Mouse (Mus musculus): ENCODE results near the gene Polr2h. TPM values are rescaled to one million over a fixed set of nuclear protein-coding genes. Genes with fewer than 3 reads are reported as not detected.

Gene Polr2h
- polyA plus RNA-seq, 1 experiment from 2014 or later, result 88.0 TPM

GRCm38 (mm10) chr16:20676702-20677101, 40.8 kb upstream of the Polr2h start:
- Histone ChIP-seq H3K4me2 (ENCODE audit: low read length) (no peak overlapping the region), H3K27me3 (ENCODE audit: control insufficient read depth, insufficient read depth, low read depth, low read length) (no peaks in the 10 kb centered on the region), H3K4me1 (ENCODE audit: control insufficient read depth, insufficient read depth, low read length) (peaks cover 19% of the 10 kb centered on the region), H3K9me3 (replicated peaks; ENCODE audit: control insufficient read depth, low read length, poor library complexity, severe bottlenecking) (no peaks in the 10 kb centered on the region), H3K27ac (ENCODE audit: low read length) (no peak overlapping the region), H3K4me3 (ENCODE audit: low read depth, low read length) (no peak overlapping the region), H3K9ac (ENCODE audit: low read depth, low read length) (no peak overlapping the region), H3K36me3 (ENCODE audit: control insufficient read depth, insufficient read depth, low read length) (peaks cover 53% of the 10 kb centered on the region)
- no peak for ATAC-seq
- WGBS, result 88% methylated on average over 4 of the region's 4 CpGs

- no peak for ATAC-seq
- no peak overlapping the region for H3K4me3 ChIP-seq (ENCODE audit: low read depth, low read length)
- peaks cover 15% of the 10 kb centered on the region for H3K4me1 ChIP-seq (ENCODE audit: control insufficient read depth, insufficient read depth, low read length)
- H3K9ac ChIP-seq (ENCODE audit: low read depth, low read length), result no peak overlapping the region
- H3K27me3 ChIP-seq (ENCODE audit: control insufficient read depth, insufficient read depth, low read depth, low read length), result no peaks in the 10 kb centered on the region
- no peaks in the 10 kb centered on the region for H3K9me3 ChIP-seq (replicated peaks; ENCODE audit: control insufficient read depth, low read length, poor library complexity, severe bottlenecking)
- H3K36me3 ChIP-seq (ENCODE audit: control insufficient read depth, insufficient read depth, low read length), result peaks cover 60% of the 10 kb centered on the region
- H3K27ac ChIP-seq (ENCODE audit: low read length), result no peak overlapping the region
- 87% methylated on average over 5 of the region's 5 CpGs for WGBS
- no peak overlapping the region for H3K4me2 ChIP-seq (ENCODE audit: low read length)
Measured at GRCm38 (mm10) chr16:20677380-20677779, 40.1 kb upstream of the Polr2h start.

- Histone ChIP-seq H3K4me1 (ENCODE audit: control insufficient read depth, insufficient read depth, low read length) (peaks cover 15% of the 10 kb centered on the region), H3K4me3 (ENCODE audit: low read depth, low read length) (no peak overlapping the region), H3K4me2 (ENCODE audit: low read length) (no peak overlapping the region), H3K9ac (ENCODE audit: low read depth, low read length) (no peak overlapping the region), H3K27ac (ENCODE audit: low read length) (no peak overlapping the region), H3K27me3 (ENCODE audit: control insufficient read depth, insufficient read depth, low read depth, low read length) (no peaks in the 10 kb centered on the region), H3K36me3 (ENCODE audit: control insufficient read depth, insufficient read depth, low read length) (peaks cover 66% of the 10 kb centered on the region), H3K9me3 (replicated peaks; ENCODE audit: control insufficient read depth, low read length, poor library complexity, severe bottlenecking) (no peaks in the 10 kb centered on the region)
- WGBS, result 74% methylated on average over 10 of the region's 10 CpGs
- ATAC-seq, result no peak
Measured at GRCm38 (mm10) chr16:20677974-20678675, 39.3 kb upstream of the Polr2h start.

- no peaks in the 10 kb centered on the region for H3K9me3 ChIP-seq (replicated peaks; ENCODE audit: control insufficient read depth, low read length, poor library complexity, severe bottlenecking)
- H3K4me2 ChIP-seq (ENCODE audit: low read length), result no peak overlapping the region
- H3K4me3 ChIP-seq (ENCODE audit: low read depth, low read length), result no peak overlapping the region
- no peak for ATAC-seq
- H3K4me1 ChIP-seq (ENCODE audit: control insufficient read depth, insufficient read depth, low read length), result peaks cover 23% of the 10 kb centered on the region
- no peak overlapping the region for H3K9ac ChIP-seq (ENCODE audit: low read depth, low read length)
- peaks cover 50% of the 10 kb centered on the region for H3K36me3 ChIP-seq (ENCODE audit: control insufficient read depth, insufficient read depth, low read length)
- WGBS, result 93% methylated on average over 3 of the region's 3 CpGs
- H3K27ac ChIP-seq (ENCODE audit: low read length), result no peak overlapping the region
- H3K27me3 ChIP-seq (ENCODE audit: control insufficient read depth, insufficient read depth, low read depth, low read length), result no peaks in the 10 kb centered on the region
Measured at GRCm38 (mm10) chr16:20690774-20691173, 26.7 kb upstream of the Polr2h start.

- no peak overlapping the region for H3K4me3 ChIP-seq (ENCODE audit: low read depth, low read length)
- H3K4me1 ChIP-seq (ENCODE audit: control insufficient read depth, insufficient read depth, low read length), result peaks cover 30% of the 10 kb centered on the region
- H3K27me3 ChIP-seq (ENCODE audit: control insufficient read depth, insufficient read depth, low read depth, low read length), result no peaks in the 10 kb centered on the region
- peaks cover 43% of the 10 kb centered on the region for H3K36me3 ChIP-seq (ENCODE audit: control insufficient read depth, insufficient read depth, low read length)
- 86% methylated on average over 1 of the region's 1 CpGs for WGBS
- H3K4me2 ChIP-seq (ENCODE audit: low read length), result no peak overlapping the region
- no peak for ATAC-seq
- no peaks in the 10 kb centered on the region for H3K9me3 ChIP-seq (replicated peaks; ENCODE audit: control insufficient read depth, low read length, poor library complexity, severe bottlenecking)
- H3K27ac ChIP-seq (ENCODE audit: low read length), result no peak overlapping the region
- no peak overlapping the region for H3K9ac ChIP-seq (ENCODE audit: low read depth, low read length)
Measured at GRCm38 (mm10) chr16:20691617-20692016, 25.8 kb upstream of the Polr2h start.

GRCm38 (mm10) chr16:20692241-20692965, 25.1 kb upstream of the Polr2h start:
- peak; percentile 0; the same call in 1 of the 2 replicates for ATAC-seq
- peak overlapping the region; percentile 89; the same call in 1 of the 2 replicates for H3K9ac ChIP-seq (ENCODE audit: low read depth, low read length)
- no peaks in the 10 kb centered on the region for H3K9me3 ChIP-seq (replicated peaks; ENCODE audit: control insufficient read depth, low read length, poor library complexity, severe bottlenecking)
- H3K4me3 ChIP-seq (ENCODE audit: low read depth, low read length), result peak overlapping the region; percentile 73
- H3K4me1 ChIP-seq (ENCODE audit: control insufficient read depth, insufficient read depth, low read length), result peaks cover 32% of the 10 kb centered on the region
- peak overlapping the region; percentile 98 for H3K27ac ChIP-seq (ENCODE audit: low read length)
- H3K36me3 ChIP-seq (ENCODE audit: control insufficient read depth, insufficient read depth, low read length), result peaks cover 36% of the 10 kb centered on the region
- H3K27me3 ChIP-seq (ENCODE audit: control insufficient read depth, insufficient read depth, low read depth, low read length), result no peaks in the 10 kb centered on the region
- WGBS, result 38% methylated on average over 16 of the region's 16 CpGs
- peak overlapping the region; percentile 75 for H3K4me2 ChIP-seq (ENCODE audit: low read length)

- peak within 1 kb of the TSS; percentile 98 for H3K27ac ChIP-seq (ENCODE audit: low read length)
- H3K36me3 ChIP-seq (ENCODE audit: control insufficient read depth, insufficient read depth, low read length), result peaks cover 31% of the 10 kb centered on the region
- under 1% methylated on average over 37 of the region's 37 CpGs for WGBS
- H3K4me3 ChIP-seq (ENCODE audit: low read depth, low read length), result peak within 1 kb of the TSS; percentile 73
- H3K9me3 ChIP-seq (replicated peaks; ENCODE audit: control insufficient read depth, low read length, poor library complexity, severe bottlenecking), result no peaks in the 10 kb centered on the region
- H3K27me3 ChIP-seq (ENCODE audit: control insufficient read depth, insufficient read depth, low read depth, low read length), result no peaks in the 10 kb centered on the region
- H3K9ac ChIP-seq (ENCODE audit: low read depth, low read length), result peak within 1 kb of the TSS; percentile 89
- peaks cover 32% of the 10 kb centered on the region for H3K4me1 ChIP-seq (ENCODE audit: control insufficient read depth, insufficient read depth, low read length)
- ATAC-seq, result peak; percentile 95
- peak within 1 kb of the TSS; percentile 75 for H3K4me2 ChIP-seq (ENCODE audit: low read length)
Measured at GRCm38 (mm10) chr16:20693111-20693701, 24.3 kb upstream of the Polr2h start, which contains the start of gene Fam131a. Gene Fam131a, plus strand, starts transcription at chr16:20693241.

- Histone ChIP-seq H3K9ac (ENCODE audit: low read depth, low read length) (no peak overlapping the region), H3K36me3 (ENCODE audit: control insufficient read depth, insufficient read depth, low read length) (peaks cover 17% of the 10 kb centered on the region), H3K9me3 (replicated peaks; ENCODE audit: control insufficient read depth, low read length, poor library complexity, severe bottlenecking) (no peaks in the 10 kb centered on the region), H3K27me3 (ENCODE audit: control insufficient read depth, insufficient read depth, low read depth, low read length) (no peaks in the 10 kb centered on the region), H3K4me3 (ENCODE audit: low read depth, low read length) (no peak overlapping the region), H3K4me2 (ENCODE audit: low read length) (peak overlapping the region; percentile 78; the same call in 1 of the 2 replicates), H3K4me1 (ENCODE audit: control insufficient read depth, insufficient read depth, low read length) (peaks cover 32% of the 10 kb centered on the region), H3K27ac (ENCODE audit: low read length) (no peak overlapping the region; the same call in 1 of the 2 replicates)
- no peak for ATAC-seq
- 74% methylated on average over 8 of the region's 8 CpGs for WGBS
Measured at GRCm38 (mm10) chr16:20694781-20695180, 22.7 kb upstream of the Polr2h start.
